Mouse (Mus musculus): ENCODE measurements at regions not wholly inside any gene's neighbourhood (a gene's known extent, or its start where the extent isn't known, plus 50 kb on each side); places are given as distances from the start of the nearest gene placed in this dataset.

- Histone ChIP-seq H3K9me3 (replicated peaks) (no peaks in the 10 kb centered on the region), H3K36me3 (no peaks in the 10 kb centered on the region), H3K9ac (no peak overlapping the region), H3K27me3 (no peaks in the 10 kb centered on the region), H3K27ac (no peak overlapping the region), H3K4me3 (replicated peaks) (no peak overlapping the region), H3K4me1 (replicated peaks) (peaks cover 4% of the 10 kb centered on the region; the same call in 1 of the 2 replicates), H3K4me2 (no peak overlapping the region)
- DNase-seq (no peak), ATAC-seq (ENCODE audit: low read depth) (no peak)
- 79% methylated on average over 11 of the region's 11 CpGs for WGBS (ENCODE audit: insufficient replicate concordance)
Observed at GRCm38 (mm10) chr8:35217604-35218003, 548.0 kb upstream of the Gm19410 start.

DNA sequence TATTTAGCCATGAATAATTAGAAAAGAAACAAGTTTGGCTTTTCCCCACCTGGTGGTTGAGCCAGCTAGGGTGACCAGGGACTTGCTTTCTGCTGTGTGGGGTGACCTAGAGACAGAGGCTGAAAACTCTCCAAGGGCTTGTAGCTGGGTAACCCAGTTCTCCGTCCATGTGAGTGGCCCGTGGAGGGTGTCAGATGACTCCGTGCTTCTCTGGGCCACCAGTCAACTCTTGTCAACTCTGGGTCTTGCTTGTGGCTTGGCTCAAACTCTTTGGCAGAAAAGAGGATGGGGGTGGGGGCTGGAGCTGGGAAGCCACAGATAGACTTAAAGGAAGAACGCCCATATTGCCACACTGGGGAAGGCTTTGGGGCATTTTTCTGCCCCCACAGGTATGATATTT, 547.3 kb upstream of the Gm19410 start:
- Histone ChIP-seq H3K9ac (no peak overlapping the region), H3K4me1 (replicated peaks) (peaks cover 4% of the 10 kb centered on the region; the same call in 1 of the 2 replicates), H3K27ac (no peak overlapping the region), H3K36me3 (no peaks in the 10 kb centered on the region), H3K27me3 (no peaks in the 10 kb centered on the region), H3K4me2 (no peak overlapping the region), H3K9me3 (replicated peaks) (no peaks in the 10 kb centered on the region), H3K4me3 (replicated peaks) (no peak overlapping the region)
- WGBS (ENCODE audit: insufficient replicate concordance): 41% methylated on average over 4 of the region's 4 CpGs
- no peak for DNase-seq
- no peak for ATAC-seq (ENCODE audit: low read depth)

DNA sequence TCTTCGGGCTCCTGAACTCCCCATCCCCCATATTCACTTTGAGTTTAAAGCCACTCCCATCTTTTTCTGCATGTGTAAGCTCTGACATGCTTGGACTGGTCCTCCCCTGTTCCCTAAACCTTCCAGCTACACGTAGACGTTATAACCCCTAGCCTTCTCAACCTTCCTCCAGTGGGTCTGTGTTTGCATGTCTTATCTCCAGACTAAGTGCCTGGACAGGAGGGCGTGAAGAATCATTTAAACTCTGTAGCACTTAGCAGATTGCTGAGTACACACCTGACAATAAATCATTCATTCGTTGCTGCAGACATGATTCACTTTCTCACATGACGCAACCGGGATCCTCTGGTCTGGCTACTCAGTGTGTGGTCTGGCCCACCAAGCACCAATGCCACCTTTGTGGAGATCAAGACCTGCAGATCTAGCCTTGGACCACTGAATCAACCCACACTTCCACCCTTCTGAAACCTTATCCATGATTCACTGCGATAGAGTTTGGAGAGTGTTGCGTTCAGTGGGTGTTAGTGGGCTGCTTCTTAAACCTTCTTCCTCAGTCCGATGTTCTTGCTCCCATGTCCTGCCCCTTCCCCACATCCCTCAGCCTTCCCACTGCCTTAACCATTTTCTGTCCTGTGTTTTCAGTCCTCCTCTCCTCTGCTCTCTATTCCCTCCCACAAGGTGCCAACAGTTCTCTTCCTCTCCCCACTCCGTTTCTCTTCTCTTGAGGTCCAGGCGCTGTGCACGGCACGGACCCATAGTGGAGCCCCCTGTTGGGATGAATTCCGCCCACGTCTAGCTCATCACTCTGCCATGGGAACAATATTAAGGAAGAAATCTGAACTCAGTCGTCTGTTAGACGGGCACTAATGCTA, 541.3 kb upstream of the Gm19410 start:
- no peak for DNase-seq
- Histone ChIP-seq H3K27me3 (no peaks in the 10 kb centered on the region), H3K4me3 (replicated peaks) (no peak overlapping the region), H3K4me1 (replicated peaks) (no peaks in the 10 kb centered on the region), H3K9me3 (replicated peaks) (no peaks in the 10 kb centered on the region), H3K36me3 (no peaks in the 10 kb centered on the region), H3K27ac (no peak overlapping the region), H3K9ac (no peak overlapping the region), H3K4me2 (no peak overlapping the region)
- ATAC-seq (ENCODE audit: low read depth): no peak
- WGBS (ENCODE audit: insufficient replicate concordance): 67% methylated on average over 18 of the region's 18 CpGs

GRCm38 (mm10) chr8:35224925-35225244, 540.7 kb upstream of the Gm19410 start:
- Histone ChIP-seq H3K4me3 (replicated peaks) (no peak overlapping the region), H3K9me3 (replicated peaks) (no peaks in the 10 kb centered on the region), H3K27me3 (no peaks in the 10 kb centered on the region), H3K4me2 (no peak overlapping the region), H3K9ac (no peak overlapping the region), H3K36me3 (no peaks in the 10 kb centered on the region), H3K4me1 (replicated peaks) (no peaks in the 10 kb centered on the region), H3K27ac (no peak overlapping the region)
- WGBS (ENCODE audit: insufficient replicate concordance): 63% methylated on average over 7 of the region's 7 CpGs
- DNase-seq (no peak), ATAC-seq (ENCODE audit: low read depth) (no peak)

- Histone ChIP-seq H3K27me3 (no peaks in the 10 kb centered on the region), H3K9ac (no peak overlapping the region), H3K27ac (no peak overlapping the region), H3K4me3 (replicated peaks) (no peak overlapping the region), H3K9me3 (replicated peaks) (no peaks in the 10 kb centered on the region), H3K4me1 (replicated peaks) (no peaks in the 10 kb centered on the region), H3K36me3 (no peaks in the 10 kb centered on the region), H3K4me2 (no peak overlapping the region)
- 65% methylated on average over 7 of the region's 7 CpGs for WGBS (ENCODE audit: insufficient replicate concordance)
- no peak for DNase-seq
- ATAC-seq (ENCODE audit: low read depth): no peak
Observed at GRCm38 (mm10) chr8:35227079-35227478, 538.5 kb upstream of the Gm19410 start.

DNA sequence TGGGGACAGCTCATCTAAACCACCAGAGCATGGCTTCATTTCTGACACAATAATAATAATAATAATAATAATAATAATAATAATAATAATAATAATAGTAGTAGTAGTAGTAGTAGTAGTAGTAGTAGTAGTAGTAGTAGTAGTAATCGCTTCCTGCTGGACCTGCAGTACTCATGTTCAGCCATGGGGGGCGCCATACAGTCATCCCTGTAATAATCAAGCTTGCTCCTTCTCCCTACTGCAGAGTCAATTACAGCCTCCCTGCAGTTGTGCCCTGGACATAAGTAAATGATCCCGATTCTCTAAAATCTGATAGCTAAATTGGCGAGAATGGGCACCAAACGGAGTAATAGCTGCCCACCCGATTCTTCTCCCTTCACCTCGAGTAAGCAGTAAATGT, 537.1 kb upstream of the Gm19410 start:
- Histone ChIP-seq H3K27ac (no peak overlapping the region), H3K9me3 (replicated peaks) (no peaks in the 10 kb centered on the region), H3K4me3 (replicated peaks) (no peak overlapping the region), H3K4me1 (replicated peaks) (no peaks in the 10 kb centered on the region), H3K4me2 (no peak overlapping the region), H3K36me3 (no peaks in the 10 kb centered on the region), H3K27me3 (no peaks in the 10 kb centered on the region), H3K9ac (no peak overlapping the region)
- DNase-seq (no peak), ATAC-seq (ENCODE audit: low read depth) (no peak)
- WGBS (ENCODE audit: insufficient replicate concordance): 62% methylated on average over 7 of the region's 7 CpGs

- no peak overlapping the region for H3K4me2 ChIP-seq
- H3K27ac ChIP-seq: no peak overlapping the region
- H3K4me1 ChIP-seq (replicated peaks): peaks cover 10% of the 10 kb centered on the region; the same call in 1 of the 2 replicates
- ATAC-seq (ENCODE audit: low read depth) (no peak), DNase-seq (no peak)
- 48% methylated on average over 5 of the region's 5 CpGs for WGBS (ENCODE audit: insufficient replicate concordance)
- no peak overlapping the region for H3K9ac ChIP-seq
- no peaks in the 10 kb centered on the region for H3K9me3 ChIP-seq (replicated peaks)
- H3K27me3 ChIP-seq: no peaks in the 10 kb centered on the region
- H3K4me3 ChIP-seq (replicated peaks): no peak overlapping the region
- no peaks in the 10 kb centered on the region for H3K36me3 ChIP-seq
Observed at GRCm38 (mm10) chr8:35233520-35234186, 531.9 kb upstream of the Gm19410 start.

- H3K4me1 ChIP-seq (replicated peaks): peaks cover 10% of the 10 kb centered on the region; the same call in 1 of the 2 replicates
- ATAC-seq (ENCODE audit: low read depth) (no peak), DNase-seq (no peak)
- H3K9me3 ChIP-seq (replicated peaks): no peaks in the 10 kb centered on the region
- no peak overlapping the region for H3K4me3 ChIP-seq (replicated peaks)
- no peak overlapping the region for H3K27ac ChIP-seq
- 41% methylated on average over 5 of the region's 5 CpGs for WGBS (ENCODE audit: insufficient replicate concordance)
- no peak overlapping the region for H3K9ac ChIP-seq
- H3K36me3 ChIP-seq: no peaks in the 10 kb centered on the region
- no peaks in the 10 kb centered on the region for H3K27me3 ChIP-seq
- H3K4me2 ChIP-seq: no peak overlapping the region
Observed at GRCm38 (mm10) chr8:35234436-35234835, 531.2 kb upstream of the Gm19410 start.

- Histone ChIP-seq H3K4me3 (replicated peaks) (no peak overlapping the region), H3K9ac (no peak overlapping the region), H3K9me3 (replicated peaks) (no peaks in the 10 kb centered on the region), H3K4me1 (replicated peaks) (peaks cover 10% of the 10 kb centered on the region; the same call in 1 of the 2 replicates), H3K4me2 (no peak overlapping the region), H3K36me3 (no peaks in the 10 kb centered on the region), H3K27ac (no peak overlapping the region), H3K27me3 (no peaks in the 10 kb centered on the region)
- WGBS (ENCODE audit: insufficient replicate concordance): 47% methylated on average over 8 of the region's 8 CpGs
- ATAC-seq (ENCODE audit: low read depth): no peak
- DNase-seq: no peak
Observed at GRCm38 (mm10) chr8:35235815-35236509, 529.6 kb upstream of the Gm19410 start.

DNA sequence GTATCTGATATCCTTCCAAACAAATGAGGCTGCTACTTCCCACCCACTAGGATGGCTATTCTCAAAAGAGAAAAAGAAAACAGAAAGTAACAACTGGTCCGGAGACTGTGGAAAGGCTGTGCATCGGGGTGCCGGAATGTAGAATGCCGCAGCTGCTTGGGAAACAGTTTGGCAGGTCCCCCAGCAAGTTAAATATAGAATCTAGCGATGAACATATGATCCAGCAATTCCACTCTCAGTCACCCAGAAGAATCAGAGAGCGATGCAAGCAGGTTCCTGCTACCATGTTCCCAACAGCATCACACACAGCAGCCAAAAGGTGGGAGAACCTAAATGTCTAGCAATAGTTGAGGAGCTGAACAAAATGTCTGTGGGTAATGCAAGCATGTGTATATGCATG, 528.3 kb upstream of the Gm19410 start:
- Histone ChIP-seq H3K9ac (no peak overlapping the region), H3K36me3 (no peaks in the 10 kb centered on the region), H3K27ac (no peak overlapping the region), H3K4me2 (no peak overlapping the region), H3K27me3 (no peaks in the 10 kb centered on the region), H3K4me3 (replicated peaks) (no peak overlapping the region), H3K4me1 (replicated peaks) (peaks cover 10% of the 10 kb centered on the region; the same call in 1 of the 2 replicates), H3K9me3 (replicated peaks) (no peaks in the 10 kb centered on the region)
- ATAC-seq (ENCODE audit: low read depth): no peak
- DNase-seq: no peak
- 78% methylated on average over 6 of the region's 6 CpGs for WGBS (ENCODE audit: insufficient replicate concordance)

DNA sequence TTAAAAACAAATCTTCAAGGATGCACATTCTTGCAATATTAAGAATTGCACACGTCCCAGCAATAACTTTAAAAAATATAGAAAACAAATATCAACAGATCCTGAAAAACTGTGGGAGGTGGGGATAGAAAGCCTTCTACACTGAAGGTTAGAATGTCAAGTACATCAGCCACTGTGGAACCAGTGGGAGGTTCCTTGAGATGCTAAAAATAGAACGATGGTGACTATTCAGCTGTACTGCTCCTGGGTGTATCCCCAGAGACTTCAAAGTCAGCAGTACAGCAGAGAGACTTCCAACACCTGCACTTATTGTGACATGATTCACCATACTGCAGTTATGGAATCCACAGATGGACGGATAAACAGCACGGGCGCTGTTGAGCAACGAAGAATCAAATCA, 524.7 kb upstream of the Gm19410 start:
- Histone ChIP-seq H3K4me2 (no peak overlapping the region), H3K27ac (no peak overlapping the region), H3K9ac (no peak overlapping the region), H3K4me3 (replicated peaks) (no peak overlapping the region), H3K4me1 (replicated peaks) (no peaks in the 10 kb centered on the region), H3K9me3 (replicated peaks) (no peaks in the 10 kb centered on the region), H3K36me3 (no peaks in the 10 kb centered on the region), H3K27me3 (no peaks in the 10 kb centered on the region)
- DNase-seq (no peak), ATAC-seq (ENCODE audit: low read depth) (no peak)
- WGBS (ENCODE audit: insufficient replicate concordance): 78% methylated on average over 6 of the region's 6 CpGs

Data from liver, embryonic 13.5 days (tissue).